8 mouse cellular contexts compared by ENCODE assay signal in the genomic region with DNA sequence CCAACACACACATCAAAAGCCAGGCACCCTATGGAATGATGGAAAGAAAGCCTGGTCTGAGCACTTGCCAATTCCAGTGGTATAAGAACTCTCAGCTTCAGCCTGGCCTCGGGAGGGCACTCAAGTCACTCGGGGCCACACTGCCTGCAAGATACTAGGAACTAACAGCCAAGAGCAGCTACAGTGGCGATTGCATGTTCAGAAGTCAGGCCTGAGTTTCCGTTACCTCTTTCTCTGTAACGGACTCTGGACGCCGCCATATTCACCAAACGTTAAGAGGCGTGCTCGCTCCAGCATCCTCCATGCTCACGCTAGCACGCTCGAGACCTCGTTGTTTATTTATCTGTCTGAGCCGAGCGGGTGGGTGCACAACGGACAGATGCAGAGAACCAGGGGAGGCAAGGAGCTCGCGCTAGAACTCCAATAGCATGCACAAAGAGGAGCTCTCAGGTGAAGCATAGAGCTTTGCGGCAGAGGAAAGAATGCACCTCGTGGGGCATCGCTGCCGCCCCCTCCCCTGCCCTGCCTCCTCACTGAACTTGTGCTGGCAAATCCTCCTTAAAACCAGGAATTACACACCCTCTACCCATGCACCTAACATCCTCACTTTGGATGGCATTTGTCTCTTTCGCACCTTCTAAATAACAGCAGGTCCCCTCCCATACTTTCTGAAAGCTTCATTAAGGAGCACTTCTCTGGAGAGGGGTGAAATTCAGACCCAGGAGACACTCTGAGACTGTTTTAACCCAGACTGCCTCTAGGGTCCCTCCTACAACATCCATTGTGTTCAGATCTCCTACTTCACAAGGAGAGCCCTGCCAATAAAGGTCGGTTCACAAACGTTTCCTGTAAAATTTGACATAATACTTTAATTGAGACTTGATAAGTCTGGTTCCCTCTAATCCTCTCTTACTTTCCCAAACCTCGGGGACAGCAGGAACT. TPM values are rescaled to one million over a fixed set of nuclear protein-coding genes. Genes with fewer than 3 reads are reported as not detected.
DNase-seq lines count a peak whose midpoint lies in the region; ATAC-seq lines count a peak whose summit lies in the region.

No protein-coding gene starts in this region.

- no peaks in the 10 kb centered on the region for H3K4me1 ChIP-seq in midbrain, embryonic 11.5 days (ENCODE audit: control insufficient read depth, insufficient read depth, low read length)

- no peaks in the 10 kb centered on the region for H3K9me3 ChIP-seq in midbrain, embryonic 11.5 days (ENCODE audit: control insufficient read depth, low read length)

- 54% methylated on average over 27 of the region's 27 CpGs for WGBS in midbrain, embryonic 11.5 days

- 0 out of 2 replicates have a peak overlapping the region, but pooled peaks have one; percentile 3 for H3K4me3 ChIP-seq in midbrain, embryonic 11.5 days (ENCODE audit: low read depth, low read length)

- no peak overlapping the region for H3K9ac ChIP-seq in midbrain, embryonic 11.5 days (ENCODE audit: low read length)

- DNase-seq in adrenal gland, adult 2 months, result peak; percentile 31
- no peak for DNase-seq in adrenal gland, postnatal 4 days (ENCODE audit: low spot score in 2 of 2)
- DNase-seq in embryo, embryonic 9.5 days (ENCODE audit: extremely low spot score), result peak; percentile 12
- peak; percentile 18 for DNase-seq in kidney, adult 11 months
- no peak for DNase-seq in midbrain, embryonic 11.5 days (ENCODE audit: low spot score, missing footprints)
- no peak for DNase-seq in cerebellum, adult 9-10 months
- DNase-seq in layer of hippocampus, postnatal 14 days (ENCODE audit: low spot score in 2 of 2), result no peak

- H3K4me2 ChIP-seq in midbrain, embryonic 11.5 days, result peak overlapping the region; percentile 17; the same call in 1 of the 2 replicates

- H3K27ac ChIP-seq in midbrain, embryonic 11.5 days (ENCODE audit: low read depth, low read length), result no peak overlapping the region

- no peaks in the 10 kb centered on the region for H3K27me3 ChIP-seq in midbrain, embryonic 11.5 days (ENCODE audit: control insufficient read depth, insufficient read depth, low read length)

- no peaks in the 10 kb centered on the region for H3K36me3 ChIP-seq in midbrain, embryonic 11.5 days (ENCODE audit: control insufficient read depth, insufficient read depth, low read length)

- ATAC-seq in midbrain, embryonic 11.5 days (ENCODE audit: low FRiP score), result no peak
- ATAC-seq in megakaryocyte, adult 5-6 weeks (ENCODE audit: poor library complexity, severe bottlenecking), result no peak

RNA-seq across cellular contexts. Expression of a gene that starts 2.2 kb away (rescaled TPM):
- not detected for total RNA-seq in adrenal gland, adult 2 months (2021)
- polyA plus RNA-seq in adrenal gland, adult 2 months (2012; rRNA removed), result not detected in 2 replicates
- not detected for total RNA-seq in adrenal gland, postnatal 4 days (2021)
- not detected in 2 replicates for polyA plus RNA-seq in midbrain, embryonic 11.5 days (2014; fragmentation: Nextera tagmentation; extraction: Ambion mirVana)
- not detected for total RNA-seq in layer of hippocampus, postnatal 14 days (2021)
- total RNA-seq in megakaryocyte, adult 5-6 weeks (2015), result not detected in 2 replicates
- total RNA-seq in megakaryocyte, adult 5-6 weeks (2017), result not detected in 2 replicates

RNA-seq across cellular contexts. Expression of a gene that starts 21.2 kb away (rescaled TPM):
- not detected for total RNA-seq in adrenal gland, adult 2 months (2021)
- not detected in 2 replicates for polyA plus RNA-seq in adrenal gland, adult 2 months (2012; rRNA removed)
- not detected for total RNA-seq in adrenal gland, postnatal 4 days (2021)
- not detected in 2 replicates for polyA plus RNA-seq in midbrain, embryonic 11.5 days (2014; fragmentation: Nextera tagmentation; extraction: Ambion mirVana)
- not detected for total RNA-seq in layer of hippocampus, postnatal 14 days (2021)
- total RNA-seq in megakaryocyte, adult 5-6 weeks (2015), result not detected in 2 replicates
- not detected in 2 replicates for total RNA-seq in megakaryocyte, adult 5-6 weeks (2017)

RNA-seq across cellular contexts. Expression of a gene that starts 47.2 kb away (rescaled TPM):
- total RNA-seq in adrenal gland, adult 2 months (2021), result 10 to 100 TPM in 1 of 2 experiments, 1 to 10 TPM in 1; 8.9 to 16.6 TPM
- 21.9 and 23.1 TPM in 2 replicates for polyA plus RNA-seq in adrenal gland, adult 2 months (2012; rRNA removed)
- total RNA-seq in adrenal gland, postnatal 4 days (2021), result 10 to 100 TPM; 23.2 to 28.0 TPM
- 30.7 and 33.5 TPM in 2 replicates for polyA plus RNA-seq in midbrain, embryonic 11.5 days (2014; fragmentation: Nextera tagmentation; extraction: Ambion mirVana)
- 10 to 100 TPM; 13.6 to 18.4 TPM for total RNA-seq in layer of hippocampus, postnatal 14 days (2021)
- 15.3 and 15.9 TPM in 2 replicates for total RNA-seq in megakaryocyte, adult 5-6 weeks (2015)
- total RNA-seq in megakaryocyte, adult 5-6 weeks (2017), result 12.6 and 16.3 TPM in 2 replicates

Comparison
In these comparisons a context has a peak if more than half of its experiments do, and no peak if none do; other contexts are left out.
1. DNase-seq: peak in adrenal gland, adult 2 months (single experiment), embryo, embryonic 9.5 days (single experiment) and kidney, adult 11 months (single experiment); none in adrenal gland, postnatal 4 days (0 of 2), midbrain, embryonic 11.5 days (single experiment), cerebellum, adult 9-10 months (single experiment) and layer of hippocampus, postnatal 14 days (0 of 2).